Mouse (Mus musculus): ENCODE results near the gene Metrn. TPM values are rescaled to one million over a fixed set of nuclear protein-coding genes. Genes with fewer than 3 reads are reported as not detected.

Metrn gene
- 39.1 and 40.0 TPM in 2 replicates for polyA plus RNA-seq (2015; fragmentation: Nextera tagmentation; extraction: Ambion mirVana)

DNA sequence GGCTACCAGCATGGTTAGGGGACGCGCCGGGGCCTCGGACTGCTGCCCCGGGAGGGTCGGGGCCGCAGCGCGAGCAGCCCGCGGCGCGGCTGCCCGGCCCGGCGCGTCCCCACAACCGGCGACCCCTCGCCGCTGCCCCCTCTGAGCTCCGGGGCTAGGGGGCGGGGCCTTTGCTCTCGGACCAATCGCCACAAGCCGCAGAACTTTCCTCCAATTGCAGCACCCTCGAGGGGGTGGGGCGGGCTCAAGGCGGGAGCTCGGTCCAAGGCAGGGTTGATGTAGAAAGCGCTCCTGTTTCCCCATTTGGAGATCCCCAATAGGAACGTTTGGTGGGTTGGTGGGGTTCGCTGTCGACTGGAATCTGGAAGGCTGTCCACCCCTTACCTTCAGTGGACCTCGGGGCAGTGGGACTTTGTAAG lies at the start of gene Metrn:
TSS of gene Metrn (minus strand) at position 186 of the 419 bp plus-strand sequence.
- H3K4me1 ChIP-seq = peaks cover 44% of the 10 kb centered on the region
- 0 out of 2 replicates have a peak, but pooled peaks cover 3% of the 10 kb centered on the region for H3K36me3 ChIP-seq
- peak; percentile 70; the same call in 1 of the 2 replicates for ATAC-seq (ENCODE audit: insufficient number of reproducible peaks, low FRiP score, low TSS enrichment, low read depth)
- H3K27ac ChIP-seq = no peak within 1 kb of the TSS
- H3K9me3 ChIP-seq = no peaks in the 10 kb centered on the region
- peak within 1 kb of the TSS; percentile 68 for H3K4me2 ChIP-seq
- peak within 1 kb of the TSS; percentile 79 for H3K4me3 ChIP-seq
- peak within 1 kb of the TSS; percentile 56 for H3K9ac ChIP-seq
- 1% methylated on average over 34 of the region's 35 CpGs for WGBS
- peaks cover 6% of the 10 kb centered on the region for H3K27me3 ChIP-seq

DNA sequence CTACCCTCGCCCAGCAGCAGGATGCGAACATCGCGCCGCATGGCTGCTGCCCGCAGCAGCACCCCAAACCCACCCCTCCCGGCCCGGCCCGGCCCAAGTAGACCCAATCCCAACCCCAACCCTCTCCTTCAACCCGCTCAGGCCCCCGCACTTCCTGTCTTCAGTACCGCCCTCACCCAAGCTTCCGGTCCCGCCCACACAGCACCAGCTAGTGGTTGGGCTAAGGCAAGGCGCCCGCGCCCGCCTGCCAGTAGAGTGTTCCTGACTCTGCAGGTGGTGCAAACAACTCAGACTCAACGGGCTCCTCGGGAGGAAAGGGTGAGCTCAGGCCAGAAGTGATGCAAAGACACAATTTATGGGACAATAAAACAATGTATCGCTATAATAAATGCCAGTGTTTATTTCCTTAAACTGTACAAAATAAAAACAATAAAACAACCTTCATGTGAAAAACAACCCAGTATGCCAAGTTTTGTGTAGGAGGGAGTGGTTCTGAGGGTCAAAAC lies 47.5 kb upstream of the Metrn start, which contains the start of gene Rhot2:
TSS of gene Rhot2 (minus strand) at position 456 of the 506 bp plus-strand sequence.
- WGBS = under 1% methylated on average over 21 of the region's 21 CpGs
- peak within 1 kb of the TSS; percentile 89 for H3K27ac ChIP-seq
- H3K9me3 ChIP-seq = no peaks in the 10 kb centered on the region
- H3K9ac ChIP-seq = peak within 1 kb of the TSS; percentile 68
- peaks cover 18% of the 10 kb centered on the region for H3K4me1 ChIP-seq
- peak within 1 kb of the TSS; percentile 62 for H3K4me2 ChIP-seq
- peak within 1 kb of the TSS; percentile 77 for H3K4me3 ChIP-seq
- H3K27me3 ChIP-seq = no peaks in the 10 kb centered on the region
- H3K36me3 ChIP-seq = peaks cover 64% of the 10 kb centered on the region
- ATAC-seq (ENCODE audit: insufficient number of reproducible peaks, low FRiP score, low TSS enrichment, low read depth) = peak; percentile 89

DNA sequence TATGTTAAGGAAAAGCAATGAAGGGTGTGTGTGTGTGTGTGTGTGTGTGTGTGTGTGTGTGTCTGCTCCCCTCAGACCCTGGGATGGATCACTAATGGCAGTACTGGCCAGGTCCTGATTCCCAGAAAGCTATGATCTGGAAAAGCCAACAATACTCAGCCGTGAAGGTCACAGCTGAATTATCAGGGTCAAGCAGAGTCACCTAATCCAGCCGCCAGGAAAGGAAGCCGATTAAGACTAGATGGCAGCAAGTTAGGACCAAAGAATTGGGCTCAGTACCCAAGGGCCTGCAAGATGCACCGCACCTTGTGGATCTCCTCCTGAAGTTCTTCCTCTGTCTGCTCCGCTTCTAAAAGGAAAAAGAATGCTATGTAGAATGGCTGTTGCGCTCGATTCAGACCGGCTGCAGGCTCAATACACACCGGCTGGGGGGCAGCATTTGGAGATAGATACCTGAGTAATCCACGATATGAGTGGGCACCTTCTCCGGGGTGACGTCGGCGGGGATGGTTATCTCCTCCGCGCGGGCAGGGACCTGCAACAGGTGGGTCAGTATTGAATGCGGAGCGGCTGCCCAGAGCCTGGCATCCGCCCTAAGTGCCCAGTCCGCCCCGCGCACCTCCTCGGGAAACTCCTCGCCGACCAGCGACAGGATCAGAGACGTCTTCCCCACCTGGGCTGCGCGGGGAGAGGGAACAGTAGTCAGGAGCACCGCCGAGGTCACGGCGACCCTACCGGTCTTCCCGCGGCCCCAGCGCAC lies 46.9 kb upstream of the Metrn start:
- Histone ChIP-seq H3K36me3 (peaks cover 66% of the 10 kb centered on the region), H3K4me3 (peak overlapping the region; percentile 77), H3K4me1 (peaks cover 18% of the 10 kb centered on the region), H3K27ac (peak overlapping the region; percentile 89), H3K4me2 (peak overlapping the region; percentile 62), H3K27me3 (no peaks in the 10 kb centered on the region), H3K9me3 (no peaks in the 10 kb centered on the region), H3K9ac (peak overlapping the region; percentile 68)
- WGBS = 3% methylated on average over 35 of the region's 38 CpGs
- ATAC-seq (ENCODE audit: insufficient number of reproducible peaks, low FRiP score, low TSS enrichment, low read depth) = 0 out of 2 replicates have a peak, but pooled peaks have one; percentile 1

DNA sequence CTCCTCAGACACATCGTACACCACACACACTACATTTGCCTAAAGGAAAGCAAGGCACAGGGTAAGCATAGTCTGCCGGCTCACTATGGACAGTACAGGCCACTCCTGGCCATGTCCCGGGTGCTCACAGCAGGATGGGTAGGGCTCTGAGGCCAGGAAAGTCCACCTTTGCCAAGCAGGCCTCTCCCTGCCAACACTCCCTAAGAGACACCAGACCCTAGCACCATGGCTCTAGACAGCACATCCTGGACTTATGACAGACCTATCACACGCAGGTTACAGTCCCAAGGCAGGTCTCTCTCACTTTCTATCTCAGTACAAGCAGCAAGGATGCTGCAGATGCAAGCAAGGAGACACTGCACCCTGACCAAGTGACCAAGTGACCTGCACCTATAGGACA lies 46.2 kb upstream of the Metrn start:
- peak overlapping the region; percentile 77 for H3K4me3 ChIP-seq
- H3K27me3 ChIP-seq = no peaks in the 10 kb centered on the region
- H3K27ac ChIP-seq = no peak overlapping the region
- ATAC-seq (ENCODE audit: insufficient number of reproducible peaks, low FRiP score, low TSS enrichment, low read depth) = no peak
- H3K4me1 ChIP-seq = peaks cover 18% of the 10 kb centered on the region
- H3K9ac ChIP-seq = 0 out of 2 replicates have a peak overlapping the region, but pooled peaks have one; percentile 68
- 92% methylated on average over 4 of the region's 4 CpGs for WGBS
- peaks cover 67% of the 10 kb centered on the region for H3K36me3 ChIP-seq
- no peaks in the 10 kb centered on the region for H3K9me3 ChIP-seq
- peak overlapping the region; percentile 62 for H3K4me2 ChIP-seq

DNA sequence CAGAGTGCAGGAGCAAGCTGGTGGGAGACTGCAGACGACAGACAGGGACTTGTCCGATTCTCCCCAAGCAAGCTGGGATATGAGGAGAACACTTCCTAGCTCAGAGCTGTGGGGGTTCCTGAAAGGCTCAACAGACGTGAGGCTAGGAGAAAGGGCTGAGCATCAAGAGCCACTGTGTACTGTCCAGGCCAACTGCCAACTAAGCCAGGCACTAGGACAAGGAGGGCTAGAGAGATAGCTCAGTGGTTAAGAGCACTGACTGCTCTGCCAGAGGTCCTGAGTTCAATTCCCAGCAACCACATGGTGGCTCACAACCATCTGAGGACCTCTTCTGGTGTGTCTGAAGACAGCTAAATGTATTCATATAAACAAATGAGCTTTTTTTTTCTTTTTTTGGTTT lies 45.6 kb upstream of the Metrn start:
- ATAC-seq (ENCODE audit: insufficient number of reproducible peaks, low FRiP score, low TSS enrichment, low read depth) = no peak
- H3K27me3 ChIP-seq = no peaks in the 10 kb centered on the region
- 72% methylated on average over 3 of the region's 3 CpGs for WGBS

DNA sequence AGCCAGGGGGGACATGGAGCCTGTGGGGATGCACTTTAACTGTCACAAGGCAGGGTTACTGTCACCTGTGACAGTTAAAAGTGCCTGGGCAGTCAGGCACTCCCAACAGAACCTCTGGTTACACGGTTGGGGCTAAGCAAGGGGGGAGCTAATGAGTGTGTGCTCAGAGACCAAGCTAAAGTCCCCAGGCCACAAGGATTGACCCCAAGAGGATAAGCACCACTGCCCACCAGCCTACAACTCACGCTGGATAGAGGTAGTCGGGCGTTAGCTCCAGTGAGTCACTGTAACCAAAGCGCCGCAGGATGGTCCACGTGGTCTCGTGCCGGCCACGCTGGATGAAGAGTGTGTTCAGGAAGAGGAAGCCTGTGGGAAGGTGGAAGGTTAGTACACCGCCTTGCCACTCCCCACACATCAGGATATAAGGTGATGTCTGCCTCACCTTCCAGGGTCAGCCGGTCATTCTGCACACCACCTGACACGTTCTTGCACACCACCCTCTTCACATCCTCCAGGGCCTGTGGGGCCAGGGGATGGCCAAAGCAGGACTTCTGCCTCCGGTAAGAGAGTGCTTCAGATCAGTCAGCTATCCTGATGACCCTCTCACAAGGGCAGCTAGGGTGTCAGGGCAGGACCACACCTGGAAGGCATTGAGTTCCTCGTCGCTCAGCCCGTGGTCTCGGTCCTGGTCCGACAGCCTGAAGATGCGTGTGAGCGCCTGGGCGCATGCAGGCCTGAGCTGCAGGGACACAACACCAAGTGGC lies 44.4 kb upstream of the Metrn start, which contains the start of gene Gm20683:
TSS of gene Gm20683 (minus strand) at position 647 of the 764 bp plus-strand sequence.
- Histone ChIP-seq H3K27ac (no peak within 1 kb of the TSS), H3K4me2 (no peak within 1 kb of the TSS), H3K36me3 (peaks cover 56% of the 10 kb centered on the region), H3K4me1 (peaks cover 33% of the 10 kb centered on the region), H3K9me3 (no peaks in the 10 kb centered on the region), H3K9ac (no peak within 1 kb of the TSS), H3K27me3 (no peaks in the 10 kb centered on the region), H3K4me3 (no peak within 1 kb of the TSS)
- ATAC-seq (ENCODE audit: insufficient number of reproducible peaks, low FRiP score, low TSS enrichment, low read depth) = no peak
- WGBS = 94% methylated on average over 22 of the region's 22 CpGs

More for the DNA sequence above, 45.6 kb upstream of the Metrn start:
- Histone ChIP-seq H3K36me3 (peaks cover 65% of the 10 kb centered on the region), H3K9me3 (no peaks in the 10 kb centered on the region), H3K9ac (no peak overlapping the region), H3K4me1 (peaks cover 21% of the 10 kb centered on the region), H3K27ac (no peak overlapping the region), H3K4me2 (no peak overlapping the region), H3K4me3 (no peak overlapping the region)

DNA sequence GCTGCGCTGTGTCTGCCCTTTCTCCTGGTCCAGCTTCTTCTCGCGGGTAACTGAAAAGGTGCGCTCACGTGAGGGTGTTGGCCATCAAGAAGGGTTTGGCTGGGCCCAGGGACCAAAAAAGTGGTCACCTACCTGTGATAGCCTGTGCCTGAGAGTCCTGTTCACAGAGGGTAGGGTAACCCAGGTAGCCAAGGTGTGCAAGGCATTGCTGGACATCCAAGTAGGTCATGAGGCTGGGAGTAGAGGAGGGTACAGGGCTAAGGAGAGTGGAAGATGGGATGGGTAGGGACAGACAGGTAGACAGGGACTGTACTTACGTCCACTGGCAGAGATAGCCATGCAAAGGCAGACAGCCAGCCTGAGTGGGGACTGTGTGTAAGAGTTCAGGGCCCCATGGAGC lies 43.6 kb upstream of the Metrn start:
- H3K9ac ChIP-seq = no peak overlapping the region
- peaks cover 53% of the 10 kb centered on the region for H3K36me3 ChIP-seq
- peaks cover 40% of the 10 kb centered on the region for H3K4me1 ChIP-seq
- no peak for ATAC-seq (ENCODE audit: insufficient number of reproducible peaks, low FRiP score, low TSS enrichment, low read depth)
- no peak overlapping the region for H3K4me2 ChIP-seq
- no peaks in the 10 kb centered on the region for H3K27me3 ChIP-seq
- WGBS = 96% methylated on average over 6 of the region's 6 CpGs
- H3K9me3 ChIP-seq = no peaks in the 10 kb centered on the region
- H3K27ac ChIP-seq = no peak overlapping the region
- no peak overlapping the region for H3K4me3 ChIP-seq

DNA sequence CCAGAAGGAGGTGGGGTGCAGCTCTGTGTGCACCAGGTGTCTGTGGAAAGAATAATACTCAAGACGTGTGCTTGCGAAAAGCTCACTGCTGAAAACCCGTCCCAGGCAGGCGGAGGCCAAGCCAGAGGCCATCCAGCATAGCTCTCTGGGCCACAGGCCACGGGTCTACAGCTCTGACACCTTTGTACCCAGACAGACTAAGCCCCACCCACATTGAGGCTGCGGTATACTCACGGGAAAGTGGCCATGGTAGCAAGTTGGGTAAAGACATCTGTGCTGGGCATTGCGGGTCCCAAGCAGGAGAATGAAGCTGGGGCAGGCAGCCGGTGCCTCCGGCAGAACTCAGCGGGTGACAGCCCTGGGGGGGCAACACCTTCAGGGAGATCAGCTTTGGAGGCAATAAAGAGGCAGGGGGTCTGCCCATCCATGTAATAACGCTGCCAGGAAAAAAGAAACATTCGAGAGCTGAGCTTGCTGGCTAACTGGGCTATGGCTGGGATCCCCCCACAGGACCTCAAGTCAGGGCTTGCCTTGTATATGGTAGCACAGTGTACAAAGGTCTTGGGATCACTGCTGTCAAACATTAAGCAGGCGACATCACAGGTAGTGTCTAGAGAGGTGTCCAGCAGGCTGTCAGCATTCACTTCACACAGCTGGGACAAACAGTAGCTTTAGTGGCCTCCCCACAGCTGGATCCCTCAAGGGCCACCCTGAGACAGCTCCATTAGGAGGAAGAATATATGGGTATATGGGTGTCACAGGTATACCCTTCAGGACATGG lies 42.7 kb upstream of the Metrn start:
- Histone ChIP-seq H3K4me2 (no peak overlapping the region), H3K4me1 (peaks cover 44% of the 10 kb centered on the region), H3K9ac (no peak overlapping the region), H3K9me3 (no peaks in the 10 kb centered on the region), H3K4me3 (no peak overlapping the region), H3K27ac (no peak overlapping the region), H3K27me3 (no peaks in the 10 kb centered on the region), H3K36me3 (peaks cover 61% of the 10 kb centered on the region)
- WGBS = 79% methylated on average over 14 of the region's 14 CpGs
- ATAC-seq (ENCODE audit: insufficient number of reproducible peaks, low FRiP score, low TSS enrichment, low read depth) = no peak

DNA sequence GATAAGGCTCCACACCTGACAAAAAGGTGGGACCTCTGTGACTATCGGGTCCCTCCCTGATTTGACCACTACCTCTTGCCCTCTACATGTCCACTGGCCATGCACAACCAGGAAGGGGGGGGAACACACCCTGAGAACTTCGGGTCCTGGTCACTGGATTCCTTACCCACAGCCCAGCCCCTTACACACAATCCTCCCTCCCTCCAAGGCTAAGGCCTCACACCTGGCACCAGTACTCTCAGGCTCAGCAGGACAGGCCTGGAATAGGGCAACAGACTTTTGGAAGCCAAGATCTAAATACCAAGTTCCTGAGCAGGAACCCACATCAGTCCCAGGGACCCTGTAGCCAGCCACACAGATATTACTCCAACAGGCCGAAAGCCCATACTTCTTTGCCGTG lies 42.0 kb upstream of the Metrn start:
- Histone ChIP-seq H3K36me3 (peaks cover 61% of the 10 kb centered on the region), H3K4me3 (no peak overlapping the region), H3K27me3 (no peaks in the 10 kb centered on the region), H3K9me3 (no peaks in the 10 kb centered on the region), H3K27ac (no peak overlapping the region), H3K9ac (no peak overlapping the region), H3K4me1 (peaks cover 49% of the 10 kb centered on the region), H3K4me2 (no peak overlapping the region)
- 84% methylated on average over 4 of the region's 4 CpGs for WGBS
- no peak for ATAC-seq (ENCODE audit: insufficient number of reproducible peaks, low FRiP score, low TSS enrichment, low read depth)

DNA sequence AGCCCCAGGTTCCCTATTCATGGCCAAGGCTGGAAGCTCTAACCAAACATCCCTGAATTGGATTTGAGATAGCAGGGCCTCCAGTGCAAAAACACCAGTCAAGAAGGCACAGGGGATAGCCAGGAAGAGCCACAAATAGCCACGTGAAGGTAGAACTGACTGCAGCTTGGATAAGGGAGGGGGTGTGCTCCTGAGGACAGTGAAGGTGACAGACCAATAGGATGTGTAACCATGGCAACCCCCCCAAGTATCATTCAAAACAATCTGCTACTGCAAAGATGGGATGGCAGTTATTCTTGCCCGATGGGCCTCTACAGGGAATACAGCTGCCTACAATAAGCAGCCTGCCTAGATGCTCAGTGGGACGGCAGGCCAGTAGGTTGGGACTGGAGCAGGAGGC lies 40.6 kb upstream of the Metrn start:
- no peak for ATAC-seq (ENCODE audit: insufficient number of reproducible peaks, low FRiP score, low TSS enrichment, low read depth)
- H3K9ac ChIP-seq = 0 out of 2 replicates have a peak overlapping the region, but pooled peaks have one; percentile 41
- H3K4me1 ChIP-seq = peaks cover 42% of the 10 kb centered on the region
- H3K4me3 ChIP-seq = peak overlapping the region; percentile 38; the same call in 1 of the 2 replicates
- 60% methylated on average over 3 of the region's 3 CpGs for WGBS
- H3K9me3 ChIP-seq = no peaks in the 10 kb centered on the region
- 0 out of 2 replicates have a peak overlapping the region, but pooled peaks have one; percentile 47 for H3K27ac ChIP-seq
- peak overlapping the region; percentile 75; the same call in 1 of the 2 replicates for H3K4me2 ChIP-seq
- no peaks in the 10 kb centered on the region for H3K27me3 ChIP-seq
- peaks cover 57% of the 10 kb centered on the region for H3K36me3 ChIP-seq

DNA sequence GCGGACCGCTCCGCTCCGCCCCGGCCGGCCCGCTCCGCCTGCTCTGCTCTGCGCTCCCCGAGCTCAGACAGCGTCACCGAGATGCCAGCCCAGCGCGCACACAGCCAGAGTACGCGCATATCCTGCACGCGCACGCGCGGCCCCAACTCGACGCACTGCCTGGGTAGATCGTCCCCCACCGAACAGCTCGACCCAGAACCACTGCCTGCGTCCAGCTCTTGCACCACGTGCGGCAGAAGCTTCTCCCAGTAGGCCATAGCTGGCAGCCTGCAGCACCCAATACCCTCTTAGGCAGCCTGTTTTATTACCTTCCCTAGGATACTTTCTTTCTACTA lies 40.1 kb upstream of the Metrn start, which contains the start of gene Rhbdl1:
TSS of gene Rhbdl1 (minus strand) at position 220 of the 335 bp plus-strand sequence.
- Histone ChIP-seq H3K9me3 (no peaks in the 10 kb centered on the region), H3K4me2 (peak within 1 kb of the TSS; percentile 86), H3K36me3 (peaks cover 52% of the 10 kb centered on the region), H3K4me1 (peaks cover 43% of the 10 kb centered on the region), H3K27ac (peak within 1 kb of the TSS; percentile 47; the same call in 1 of the 2 replicates), H3K9ac (peak within 1 kb of the TSS; percentile 41), H3K27me3 (no peaks in the 10 kb centered on the region), H3K4me3 (peak within 1 kb of the TSS; percentile 38)
- WGBS = 3% methylated on average over 29 of the region's 29 CpGs
- ATAC-seq (ENCODE audit: insufficient number of reproducible peaks, low FRiP score, low TSS enrichment, low read depth) = no peak

All from limb, embryonic 15.5 days (tissue).